Mouse (Mus musculus): Measurements from ENCODE around the gene Rab25. TPM values are rescaled to one million over a fixed set of nuclear protein-coding genes. Genes with fewer than 3 reads are reported as not detected.

Rab25 gene
- polyA plus RNA-seq, 1 experiment from 2014 or later: 252 TPM

DNA sequence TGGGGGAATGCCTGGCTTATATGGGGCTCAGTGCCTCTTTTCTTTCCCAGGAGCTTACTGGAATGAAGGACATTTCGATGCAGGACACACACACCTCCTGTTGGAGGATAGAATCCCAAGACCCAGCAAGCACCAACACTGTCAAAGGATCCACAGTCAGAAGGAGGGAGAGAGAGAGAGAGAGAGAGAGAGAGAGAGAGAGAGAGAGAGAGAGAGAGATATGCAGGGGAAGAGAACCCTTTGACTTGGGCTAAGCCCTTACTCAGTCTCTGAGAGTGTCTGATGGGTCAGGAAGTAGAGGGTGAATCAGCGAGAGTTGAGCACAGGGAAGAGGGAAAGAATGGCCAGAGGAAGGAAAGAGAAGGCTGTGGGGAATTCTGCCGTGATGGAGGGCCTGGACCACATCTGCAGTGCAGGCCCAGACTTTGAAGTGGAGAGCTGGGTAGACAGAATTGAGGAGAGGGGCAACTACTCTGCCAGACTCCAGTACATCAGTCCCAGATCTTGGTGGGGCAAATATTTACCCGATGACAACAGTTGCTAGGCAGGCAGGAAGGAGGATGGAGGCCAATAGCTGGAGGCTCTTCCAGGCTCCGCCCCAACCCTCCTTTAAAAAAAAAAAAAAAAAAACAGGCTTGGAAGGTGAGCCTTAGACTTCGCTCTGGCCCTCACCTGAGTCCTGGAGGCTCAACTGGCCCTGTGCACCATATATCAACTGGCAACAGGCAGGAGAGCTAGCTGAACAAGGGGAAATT lies 35.8 kb downstream of the Rab25 start:
- Histone ChIP-seq H3K9me3 (ENCODE audit: control insufficient read depth, low read length) (no peaks in the 10 kb centered on the region), H3K27me3 (ENCODE audit: control insufficient read depth, insufficient read depth, low read length) (no peaks in the 10 kb centered on the region), H3K4me2 (replicated peaks; ENCODE audit: low read depth) (no peak overlapping the region), H3K9ac (ENCODE audit: low read length) (no peak overlapping the region), H3K36me3 (ENCODE audit: control insufficient read depth, insufficient read depth, low read length) (no peaks in the 10 kb centered on the region), H3K27ac (replicated peaks) (peak overlapping the region; percentile 81), H3K4me3 (ENCODE audit: low read depth, low read length) (no peak overlapping the region), H3K4me1 (replicated peaks; ENCODE audit: control insufficient read depth, insufficient read depth) (peaks cover 21% of the 10 kb centered on the region)
- TF ChIP-seq CTCF (IDR thresholded peaks at IDR 0.05; ENCODE audit: low read depth) (no peak), EP300 (optimal IDR thresholded peaks at IDR 0.05) (no peak)
- DNase-seq (ENCODE audit: low spot score) (peak; percentile 33), ATAC-seq (ENCODE audit: low FRiP score, low TSS enrichment) (no peak)
- WGBS: 39% methylated on average over 6 of the region's 6 CpGs

DNA sequence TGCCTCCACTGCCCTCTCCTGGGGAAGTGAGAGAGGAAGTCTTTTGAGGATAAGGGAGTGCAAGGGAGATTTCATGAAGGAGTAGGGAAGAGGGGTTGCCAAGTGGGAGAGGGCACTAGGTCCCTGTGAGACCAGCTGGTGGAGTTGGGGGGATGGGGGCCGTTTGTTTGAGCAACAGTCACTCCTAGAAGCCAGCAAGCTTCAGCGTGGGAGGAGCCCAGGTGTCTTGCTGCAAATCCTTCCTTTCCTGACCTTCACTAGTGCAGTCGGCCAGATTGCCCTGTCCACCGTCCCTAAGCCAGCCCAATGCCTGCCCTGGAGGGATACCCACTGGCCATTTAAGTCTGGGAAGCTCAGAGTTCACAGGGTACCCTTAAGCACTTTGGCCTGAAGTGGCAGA lies 36.5 kb downstream of the Rab25 start:
- TF ChIP-seq EP300 (optimal IDR thresholded peaks at IDR 0.05): no peak
- TF ChIP-seq CTCF (IDR thresholded peaks at IDR 0.05; ENCODE audit: low read depth): peak; percentile 41
- peaks cover 21% of the 10 kb centered on the region for H3K4me1 ChIP-seq (replicated peaks; ENCODE audit: control insufficient read depth, insufficient read depth)

DNA sequence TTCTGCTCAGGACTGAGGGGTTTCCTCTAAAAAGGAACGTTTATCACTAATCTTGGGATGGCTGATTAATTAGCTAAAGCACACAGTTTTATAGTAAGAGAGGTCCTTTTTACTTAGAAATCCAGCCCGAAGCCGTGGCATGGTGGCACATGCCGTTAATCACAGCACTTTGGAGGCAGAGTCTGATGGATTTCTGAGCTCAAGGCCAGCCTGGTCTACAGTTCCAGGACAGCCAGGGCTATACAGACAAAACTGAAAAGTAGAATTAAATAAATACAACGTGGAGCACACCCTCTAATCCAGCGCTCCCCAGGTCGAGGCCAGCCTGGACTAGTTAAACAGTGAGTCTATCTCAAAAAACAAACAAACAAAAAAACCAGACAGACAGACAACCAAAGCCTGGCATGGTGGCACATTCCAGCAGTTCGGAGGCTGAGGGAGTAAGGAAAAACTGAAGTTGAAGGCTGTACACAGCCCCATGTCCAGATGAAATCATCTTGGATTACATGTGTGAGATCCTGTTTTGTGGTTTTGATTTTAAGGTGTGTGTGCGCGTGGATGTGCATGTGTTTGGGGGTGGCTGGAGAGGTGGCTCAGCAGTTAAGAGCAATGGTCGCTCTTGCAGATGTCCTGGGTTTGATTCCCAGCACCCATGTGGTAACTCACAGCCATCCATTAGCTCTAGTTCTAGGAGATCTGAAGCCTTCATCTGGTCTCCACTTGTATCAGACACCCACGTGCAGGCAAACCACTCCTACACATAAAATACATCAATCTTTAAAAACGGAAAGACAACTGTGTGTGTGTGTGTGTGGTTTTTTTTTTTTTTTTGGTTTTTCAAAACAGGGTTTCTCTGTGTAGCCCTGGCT lies 37.4 kb downstream of the Rab25 start:
- Histone ChIP-seq H3K36me3 (ENCODE audit: control insufficient read depth, insufficient read depth, low read length) (no peaks in the 10 kb centered on the region), H3K27ac (replicated peaks) (peak overlapping the region; percentile 93), H3K4me2 (replicated peaks; ENCODE audit: low read depth) (peak overlapping the region; percentile 60), H3K27me3 (ENCODE audit: control insufficient read depth, insufficient read depth, low read length) (no peaks in the 10 kb centered on the region), H3K9ac (ENCODE audit: low read length) (peak overlapping the region; percentile 47), H3K4me1 (replicated peaks; ENCODE audit: control insufficient read depth, insufficient read depth) (peaks cover 21% of the 10 kb centered on the region), H3K4me3 (ENCODE audit: low read depth, low read length) (0 out of 2 replicates have a peak overlapping the region, but pooled peaks have one; percentile 30), H3K9me3 (ENCODE audit: control insufficient read depth, low read length) (no peaks in the 10 kb centered on the region)
- TF ChIP-seq EP300 (optimal IDR thresholded peaks at IDR 0.05) (no peak), CTCF (IDR thresholded peaks at IDR 0.05; ENCODE audit: low read depth) (no peak)
- 38% methylated on average over 13 of the region's 13 CpGs for WGBS
- ATAC-seq (ENCODE audit: low FRiP score, low TSS enrichment): no peak
- DNase-seq (ENCODE audit: low spot score): no peak

More for the DNA sequence above, 36.5 kb downstream of the Rab25 start:
- DNase-seq (ENCODE audit: low spot score) (no peak), ATAC-seq (ENCODE audit: low FRiP score, low TSS enrichment) (no peak)
- Histone ChIP-seq H3K4me2 (replicated peaks; ENCODE audit: low read depth) (no peak overlapping the region), H3K9me3 (ENCODE audit: control insufficient read depth, low read length) (no peaks in the 10 kb centered on the region), H3K27ac (replicated peaks) (peak overlapping the region; percentile 81), H3K27me3 (ENCODE audit: control insufficient read depth, insufficient read depth, low read length) (no peaks in the 10 kb centered on the region), H3K36me3 (ENCODE audit: control insufficient read depth, insufficient read depth, low read length) (no peaks in the 10 kb centered on the region), H3K4me3 (ENCODE audit: low read depth, low read length) (no peak overlapping the region), H3K9ac (ENCODE audit: low read length) (no peak overlapping the region)
- WGBS: 43% methylated on average over 4 of the region's 4 CpGs

DNA sequence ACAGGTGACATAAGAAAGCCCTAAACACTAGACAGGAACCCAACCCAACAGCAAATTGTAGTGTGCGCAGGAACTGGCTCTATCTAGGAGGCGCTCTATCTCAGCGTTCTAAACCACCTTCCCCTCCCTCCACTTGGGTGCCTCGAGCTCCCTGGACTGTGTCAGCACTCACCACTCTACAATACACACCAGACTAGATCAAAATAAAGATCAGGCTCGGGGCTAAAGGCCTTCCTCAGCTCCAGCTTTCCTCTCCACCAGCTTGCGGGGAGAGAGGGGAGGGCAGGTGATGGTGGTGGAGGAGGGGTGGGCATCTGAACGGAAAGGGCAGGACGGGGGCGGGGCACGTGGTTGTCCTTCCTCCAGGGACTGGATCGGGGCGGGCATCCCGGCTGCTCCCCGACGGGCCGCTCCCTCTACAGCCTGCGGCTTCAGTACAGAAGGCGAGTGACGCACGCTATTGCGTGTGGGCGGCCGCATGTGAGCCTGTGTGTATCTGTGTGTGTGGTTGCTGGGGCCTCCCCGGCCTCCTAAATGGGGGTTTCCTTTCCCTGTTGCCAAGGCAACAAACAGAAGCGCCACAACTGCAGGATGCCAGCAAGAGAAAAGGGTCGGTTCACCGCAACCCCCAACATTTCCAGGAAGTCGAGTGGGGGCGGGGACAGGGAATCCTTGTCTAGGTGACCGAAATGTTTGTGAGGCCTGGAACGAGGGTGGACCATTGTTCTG lies 38.2 kb downstream of the Rab25 start, which contains the start of gene Lmna:
Gene Lmna (minus strand): TSS at position 265 of the 729 bp plus-strand sequence.
- Histone ChIP-seq H3K27me3 (ENCODE audit: control insufficient read depth, insufficient read depth, low read length) (no peaks in the 10 kb centered on the region), H3K27ac (replicated peaks) (peak within 1 kb of the TSS; percentile 93), H3K4me3 (ENCODE audit: low read depth, low read length) (peak within 1 kb of the TSS; percentile 30), H3K9me3 (ENCODE audit: control insufficient read depth, low read length) (no peaks in the 10 kb centered on the region), H3K4me1 (replicated peaks; ENCODE audit: control insufficient read depth, insufficient read depth) (peaks cover 25% of the 10 kb centered on the region), H3K4me2 (replicated peaks; ENCODE audit: low read depth) (peak within 1 kb of the TSS; percentile 60), H3K9ac (ENCODE audit: low read length) (peak within 1 kb of the TSS; percentile 47), H3K36me3 (ENCODE audit: control insufficient read depth, insufficient read depth, low read length) (no peaks in the 10 kb centered on the region)
- ATAC-seq (ENCODE audit: low FRiP score, low TSS enrichment) (peak; percentile 96), DNase-seq (ENCODE audit: low spot score) (peak; percentile 98)
- 2% methylated on average over 27 of the region's 31 CpGs for WGBS
- peak; percentile 68 for TF ChIP-seq CTCF (IDR thresholded peaks at IDR 0.05; ENCODE audit: low read depth)
- TF ChIP-seq EP300 (optimal IDR thresholded peaks at IDR 0.05): peak; percentile 75

DNA sequence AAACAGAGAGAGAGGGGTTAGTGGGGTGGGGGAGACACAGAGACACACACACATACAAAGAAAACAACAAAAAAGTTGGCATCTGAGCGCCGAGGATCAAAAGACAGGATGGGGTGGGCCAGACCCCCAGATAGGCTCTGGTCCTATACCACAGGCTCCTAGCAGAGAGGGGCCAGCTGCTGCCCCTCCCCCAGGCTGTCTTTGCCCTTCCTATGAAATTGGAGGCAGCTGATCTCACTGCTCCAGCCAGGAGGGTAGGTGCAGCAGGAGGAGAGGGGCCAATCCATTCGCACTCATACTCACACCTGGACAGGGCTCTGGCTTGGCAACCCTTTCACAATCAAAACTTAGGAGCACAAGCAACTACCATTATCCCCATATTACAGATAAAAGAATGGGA lies 38.9 kb downstream of the Rab25 start:
- no peak for TF ChIP-seq EP300 (optimal IDR thresholded peaks at IDR 0.05)
- TF ChIP-seq CTCF (IDR thresholded peaks at IDR 0.05; ENCODE audit: low read depth): no peak
- DNase-seq (ENCODE audit: low spot score) (no peak), ATAC-seq (ENCODE audit: low FRiP score, low TSS enrichment) (peak; percentile 10; the same call in 1 of the 2 replicates)
- Histone ChIP-seq H3K9me3 (ENCODE audit: control insufficient read depth, low read length) (no peaks in the 10 kb centered on the region), H3K4me1 (replicated peaks; ENCODE audit: control insufficient read depth, insufficient read depth) (peaks cover 20% of the 10 kb centered on the region), H3K4me3 (ENCODE audit: low read depth, low read length) (peak overlapping the region; percentile 30), H3K27me3 (ENCODE audit: control insufficient read depth, insufficient read depth, low read length) (no peaks in the 10 kb centered on the region), H3K9ac (ENCODE audit: low read length) (peak overlapping the region; percentile 47; the same call in 1 of the 2 replicates), H3K4me2 (replicated peaks; ENCODE audit: low read depth) (peak overlapping the region; percentile 60), H3K36me3 (ENCODE audit: control insufficient read depth, insufficient read depth, low read length) (no peaks in the 10 kb centered on the region), H3K27ac (replicated peaks) (peak overlapping the region; percentile 93)
- 55% methylated on average over 3 of the region's 3 CpGs for WGBS

All from stomach, postnatal 0 days (tissue).